Mouse (Mus musculus) lung, adult 2 months (tissue): ENCODE measurements around the gene Nt5c3.

Experiments used
- CTCF ChIP-seq: fragments of 200-500 bp; IDR thresholded peaks from 2 replicates; pipeline ENCODE4 v1.5.1; 2011; ENCODE audit warnings: mild to moderate bottlenecking, low read length, control low read depth; ENCODE audit not compliant: insufficient read depth
- POLR2A ChIP-seq: fragments of 200-500 bp; IDR thresholded peaks from 2 replicates; pipeline ENCODE4 v1.6.1; 2011; ENCODE audit warnings: low read depth, mild to moderate bottlenecking, control low read depth, low read length, borderline replicate concordance; ENCODE audit errors: extremely low read depth

DNA sequence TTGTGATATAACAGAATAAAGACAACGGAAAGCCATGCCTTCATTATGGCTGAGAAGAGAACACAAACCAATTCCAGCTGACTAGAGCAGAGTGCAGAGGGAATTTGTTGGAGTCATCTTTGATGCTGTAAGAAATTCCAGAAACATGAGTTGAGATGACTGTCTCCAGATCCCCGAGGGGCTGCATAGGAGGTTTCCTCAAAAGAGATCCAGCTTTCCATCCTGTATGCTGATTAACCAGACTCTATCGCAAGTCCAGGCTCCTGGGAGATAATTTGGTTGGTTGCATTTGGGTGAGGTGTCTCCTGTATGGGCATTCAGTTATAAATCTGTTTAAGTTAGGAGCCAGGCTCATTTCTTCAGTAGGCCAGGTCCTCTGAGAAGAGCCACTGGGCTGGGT is 86.1 kb downstream of the Nt5c3 start:
- TF ChIP-seq CTCF (no peak), POLR2A (no peak)
